Mouse (Mus musculus): ENCODE results near the gene Col1a1. TPM values are rescaled to one million over a fixed set of nuclear protein-coding genes. Genes with fewer than 3 reads are reported as not detected.

The Col1a1 gene
- polyA plus RNA-seq, 1 experiment, result 7,850 TPM

DNA sequence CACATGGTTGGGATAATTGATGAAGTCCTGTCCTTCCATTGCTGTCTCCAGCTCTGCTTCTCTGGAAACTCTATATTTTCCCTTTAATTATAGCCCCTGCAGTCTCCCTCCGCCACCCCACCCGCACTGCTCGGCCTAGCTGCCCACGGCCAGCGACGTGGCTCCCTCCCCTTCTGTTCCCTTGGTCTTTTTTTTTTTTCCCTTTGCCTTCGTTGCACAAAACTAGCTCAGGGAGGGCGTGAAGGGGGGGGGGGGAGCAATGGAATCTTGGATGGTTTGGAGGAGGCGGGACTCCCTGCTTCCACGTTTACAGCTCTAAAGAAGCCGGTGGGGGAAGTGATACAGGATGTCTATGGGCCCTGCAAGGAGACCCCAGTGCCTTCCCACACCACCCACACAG lies 1.5 kb upstream of the Col1a1 start:
- Histone ChIP-seq H3K27ac (ENCODE audit: insufficient read depth, low read length) (peak overlapping the region; percentile 99), H3K4me3 (ENCODE audit: insufficient read depth, low read length) (no peak overlapping the region), H3K4me1 (ENCODE audit: control insufficient read depth, insufficient read depth, low read length) (peaks cover 20% of the 10 kb centered on the region)
- no peak for TF ChIP-seq POLR2A (IDR thresholded peaks at IDR 0.05; ENCODE audit: low read depth, low read length)
- no peak for TF ChIP-seq CTCF (IDR thresholded peaks at IDR 0.05; ENCODE audit: borderline replicate concordance, insufficient read depth, low read length)

DNA sequence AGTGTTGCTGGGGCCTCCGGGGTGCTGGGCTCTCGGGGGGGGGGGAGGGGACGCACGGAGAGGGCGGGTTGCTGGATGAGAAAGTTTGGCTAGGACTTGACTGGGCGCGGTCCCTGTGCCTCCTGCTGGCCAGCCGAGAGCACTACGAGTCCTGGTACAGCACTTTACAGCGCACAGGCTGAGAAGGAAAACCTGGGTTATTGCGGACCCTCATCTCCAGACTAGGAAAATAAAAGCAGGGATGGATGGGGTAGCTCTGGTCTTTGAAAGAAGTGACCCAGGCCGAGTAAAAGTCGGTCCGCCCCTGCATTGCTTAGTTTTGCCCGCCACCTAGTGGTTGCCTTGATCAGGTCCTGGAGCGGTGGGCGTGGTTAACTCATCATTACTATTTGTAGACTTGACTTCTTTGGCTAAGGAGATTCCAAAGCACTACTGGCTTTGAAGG lies 849 bp downstream of the Col1a1 start:
- Histone ChIP-seq H3K4me1 (ENCODE audit: control insufficient read depth, insufficient read depth, low read length) (peaks cover 11% of the 10 kb centered on the region), H3K4me3 (ENCODE audit: insufficient read depth, low read length) (peak overlapping the region; percentile 90), H3K27ac (ENCODE audit: insufficient read depth, low read length) (peak overlapping the region; percentile 87)
- TF ChIP-seq CTCF (IDR thresholded peaks at IDR 0.05; ENCODE audit: borderline replicate concordance, insufficient read depth, low read length) (peak; percentile 65; the same call in 1 of the 2 replicates), POLR2A (IDR thresholded peaks at IDR 0.05; ENCODE audit: low read depth, low read length) (peak; percentile 72)

DNA sequence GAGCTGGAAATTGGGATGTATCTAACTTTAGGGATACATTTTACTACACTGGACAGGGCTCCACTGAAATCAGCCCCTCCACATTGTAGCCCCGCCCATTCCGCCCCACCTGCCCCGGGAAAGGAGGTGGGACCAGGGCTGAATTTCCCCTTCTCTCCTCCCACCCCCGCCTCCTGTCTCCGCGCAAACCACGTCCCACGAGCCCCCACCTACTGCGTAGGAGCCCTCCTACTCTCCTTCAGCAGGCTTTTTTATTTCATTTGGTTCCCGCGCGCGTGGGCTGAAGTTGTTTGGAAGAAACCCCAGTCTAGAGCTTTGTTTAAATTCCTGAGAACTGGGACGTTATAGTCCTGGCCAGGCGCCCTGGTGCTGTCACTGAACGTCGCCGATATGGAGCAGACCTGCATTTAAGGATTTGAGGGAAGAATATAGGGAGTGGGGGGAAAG lies 1.3 kb downstream of the Col1a1 start:
- Histone ChIP-seq H3K4me1 (ENCODE audit: control insufficient read depth, insufficient read depth, low read length) (peaks cover 11% of the 10 kb centered on the region), H3K27ac (ENCODE audit: insufficient read depth, low read length) (peak overlapping the region; percentile 87), H3K4me3 (ENCODE audit: insufficient read depth, low read length) (peak overlapping the region; percentile 90)
- peak; percentile 19; the same call in 1 of the 2 replicates for TF ChIP-seq POLR2A (IDR thresholded peaks at IDR 0.05; ENCODE audit: low read depth, low read length)
- no peak for TF ChIP-seq CTCF (IDR thresholded peaks at IDR 0.05; ENCODE audit: borderline replicate concordance, insufficient read depth, low read length)

- Histone ChIP-seq H3K4me1 (ENCODE audit: control insufficient read depth, insufficient read depth, low read length) (peaks cover 10% of the 10 kb centered on the region), H3K27ac (ENCODE audit: insufficient read depth, low read length) (peak overlapping the region; percentile 87), H3K4me3 (ENCODE audit: insufficient read depth, low read length) (peak overlapping the region; percentile 90)
- TF ChIP-seq CTCF (IDR thresholded peaks at IDR 0.05; ENCODE audit: borderline replicate concordance, insufficient read depth, low read length) (no peak), POLR2A (IDR thresholded peaks at IDR 0.05; ENCODE audit: low read depth, low read length) (peak; percentile 66)
Observed at GRCm38 (mm10) chr11:94937787-94938186, 1.8 kb downstream of the Col1a1 start.

DNA sequence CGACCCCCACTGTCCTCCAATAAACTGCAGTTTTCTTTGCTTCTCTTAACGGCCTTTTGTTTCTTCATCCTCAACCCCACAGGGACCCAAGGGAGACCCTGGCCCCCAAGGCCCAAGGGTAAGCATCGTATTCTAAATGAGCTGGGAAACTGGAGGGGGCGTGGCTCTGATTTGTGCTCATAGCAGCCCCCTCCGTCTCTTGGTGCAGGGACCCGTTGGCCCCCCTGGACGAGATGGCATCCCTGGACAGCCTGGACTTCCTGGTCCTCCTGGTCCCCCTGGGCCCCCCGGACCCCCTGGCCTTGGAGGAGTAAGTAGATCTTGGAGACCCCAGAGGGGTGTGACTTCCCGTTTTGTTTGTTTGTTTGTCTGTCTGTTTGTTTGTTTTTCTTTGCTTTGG lies 2.3 kb downstream of the Col1a1 start:
- no peak; the same call in 1 of the 2 replicates for TF ChIP-seq POLR2A (IDR thresholded peaks at IDR 0.05; ENCODE audit: low read depth, low read length)
- no peak for TF ChIP-seq CTCF (IDR thresholded peaks at IDR 0.05; ENCODE audit: borderline replicate concordance, insufficient read depth, low read length)
- Histone ChIP-seq H3K4me1 (ENCODE audit: control insufficient read depth, insufficient read depth, low read length) (peaks cover 9% of the 10 kb centered on the region), H3K27ac (ENCODE audit: insufficient read depth, low read length) (peak overlapping the region; percentile 87), H3K4me3 (ENCODE audit: insufficient read depth, low read length) (peak overlapping the region; percentile 90)

DNA sequence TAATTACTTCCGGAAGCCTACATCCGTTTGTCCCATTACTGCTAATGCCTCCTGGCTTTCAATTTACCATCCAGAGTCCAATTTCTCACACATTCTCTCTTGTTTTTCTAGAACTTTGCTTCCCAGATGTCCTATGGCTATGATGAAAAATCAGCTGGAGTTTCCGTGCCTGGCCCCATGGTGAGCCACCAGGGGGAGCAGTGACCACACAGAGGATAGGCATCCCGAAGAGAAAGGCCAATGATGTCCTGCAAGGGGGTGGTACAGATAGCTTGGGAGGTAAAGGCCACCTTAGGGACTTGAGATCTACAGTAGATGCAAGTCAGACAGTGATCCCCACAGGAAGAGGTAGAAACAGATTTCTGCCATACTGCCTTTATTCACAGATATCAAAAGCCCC lies 3.3 kb downstream of the Col1a1 start:
- Histone ChIP-seq H3K4me3 (ENCODE audit: insufficient read depth, low read length) (peak overlapping the region; percentile 90), H3K27ac (ENCODE audit: insufficient read depth, low read length) (peak overlapping the region; percentile 87), H3K4me1 (ENCODE audit: control insufficient read depth, insufficient read depth, low read length) (peaks cover 4% of the 10 kb centered on the region)
- TF ChIP-seq CTCF (IDR thresholded peaks at IDR 0.05; ENCODE audit: borderline replicate concordance, insufficient read depth, low read length) (peak; percentile 66; the same call in 1 of the 2 replicates), POLR2A (IDR thresholded peaks at IDR 0.05; ENCODE audit: low read depth, low read length) (peak; percentile 57; the same call in 1 of the 2 replicates)

DNA sequence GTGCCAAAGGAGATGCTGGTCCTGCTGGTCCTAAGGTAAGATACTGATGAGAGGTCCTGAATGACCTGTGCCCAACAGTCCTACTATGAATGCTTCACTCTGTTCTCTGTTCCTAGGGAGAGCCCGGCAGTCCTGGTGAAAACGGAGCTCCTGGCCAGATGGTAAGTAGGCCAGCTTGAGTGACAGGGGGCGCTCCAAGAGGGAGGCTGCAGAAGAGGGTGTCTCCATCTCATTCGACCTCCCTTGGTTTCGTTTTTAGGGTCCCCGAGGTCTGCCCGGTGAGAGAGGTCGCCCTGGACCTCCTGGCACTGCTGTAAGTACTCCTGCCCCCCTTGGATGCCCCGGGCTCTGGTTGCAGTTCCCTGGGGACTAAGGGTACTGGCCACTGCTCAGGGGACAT lies 5.1 kb downstream of the Col1a1 start:
- no peak overlapping the region; the same call in 1 of the 2 replicates for H3K4me3 ChIP-seq (ENCODE audit: insufficient read depth, low read length)
- peak overlapping the region; percentile 87 for H3K27ac ChIP-seq (ENCODE audit: insufficient read depth, low read length)
- 0 out of 2 replicates have a peak, but pooled peaks cover 5% of the 10 kb centered on the region for H3K4me1 ChIP-seq (ENCODE audit: control insufficient read depth, insufficient read depth, low read length)
- 0 out of 2 replicates have a peak, but pooled peaks have one; percentile 5 for TF ChIP-seq CTCF (IDR thresholded peaks at IDR 0.05; ENCODE audit: borderline replicate concordance, insufficient read depth, low read length)
- peak; percentile 35; the same call in 1 of the 2 replicates for TF ChIP-seq POLR2A (IDR thresholded peaks at IDR 0.05; ENCODE audit: low read depth, low read length)

- Histone ChIP-seq H3K4me3 (ENCODE audit: insufficient read depth, low read length) (no peak overlapping the region), H3K27ac (ENCODE audit: insufficient read depth, low read length) (peak overlapping the region; percentile 87), H3K4me1 (ENCODE audit: control insufficient read depth, insufficient read depth, low read length) (0 out of 2 replicates have a peak, but pooled peaks cover 5% of the 10 kb centered on the region)
- TF ChIP-seq CTCF (IDR thresholded peaks at IDR 0.05; ENCODE audit: borderline replicate concordance, insufficient read depth, low read length), result no peak
- TF ChIP-seq POLR2A (IDR thresholded peaks at IDR 0.05; ENCODE audit: low read depth, low read length), result no peak
Observed at GRCm38 (mm10) chr11:94941776-94942175, 5.8 kb downstream of the Col1a1 start.

DNA sequence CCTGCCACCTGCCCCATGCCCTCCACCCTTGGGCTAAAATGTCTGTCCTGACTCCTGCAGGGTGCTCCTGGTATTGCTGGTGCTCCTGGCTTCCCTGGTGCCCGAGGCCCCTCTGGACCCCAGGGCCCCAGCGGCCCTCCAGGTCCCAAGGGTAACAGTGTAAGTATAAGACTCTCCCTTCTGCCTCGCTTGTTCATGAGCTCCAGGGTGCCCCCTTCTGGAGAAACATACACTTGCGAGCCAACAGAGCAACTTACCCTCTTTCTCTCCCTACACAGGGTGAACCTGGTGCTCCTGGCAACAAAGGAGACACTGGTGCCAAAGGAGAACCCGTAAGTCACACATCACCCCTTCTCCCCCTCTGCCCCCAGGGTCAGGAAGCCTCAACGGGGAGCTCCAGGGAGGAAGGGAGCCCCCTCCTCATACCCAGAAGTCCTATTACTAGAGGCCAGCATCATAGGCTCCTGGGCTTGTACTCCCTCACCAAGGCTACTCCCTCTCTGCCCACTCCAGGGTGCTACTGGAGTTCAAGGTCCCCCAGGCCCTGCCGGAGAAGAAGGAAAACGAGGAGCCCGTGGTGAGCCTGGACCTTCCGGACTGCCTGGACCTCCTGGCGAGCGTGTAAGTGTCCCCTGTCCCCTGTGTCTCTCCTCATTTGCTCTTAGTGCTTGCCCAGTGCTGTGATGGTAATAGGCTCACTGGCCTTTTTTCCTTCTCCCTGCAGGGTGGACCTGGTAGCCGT lies 6.4 kb downstream of the Col1a1 start:
- 0 out of 2 replicates have a peak, but pooled peaks cover 5% of the 10 kb centered on the region for H3K4me1 ChIP-seq (ENCODE audit: control insufficient read depth, insufficient read depth, low read length)
- peak; percentile 48 for TF ChIP-seq POLR2A (IDR thresholded peaks at IDR 0.05; ENCODE audit: low read depth, low read length)
- 0 out of 2 replicates have a peak, but pooled peaks have one; percentile 11 for TF ChIP-seq CTCF (IDR thresholded peaks at IDR 0.05; ENCODE audit: borderline replicate concordance, insufficient read depth, low read length)
- peak overlapping the region; percentile 87 for H3K27ac ChIP-seq (ENCODE audit: insufficient read depth, low read length)
- no peak overlapping the region for H3K4me3 ChIP-seq (ENCODE audit: insufficient read depth, low read length)

- 0 out of 2 replicates have a peak, but pooled peaks cover 5% of the 10 kb centered on the region for H3K4me1 ChIP-seq (ENCODE audit: control insufficient read depth, insufficient read depth, low read length)
- TF ChIP-seq POLR2A (IDR thresholded peaks at IDR 0.05; ENCODE audit: low read depth, low read length) (peak; percentile 38; the same call in 1 of the 2 replicates), CTCF (IDR thresholded peaks at IDR 0.05; ENCODE audit: borderline replicate concordance, insufficient read depth, low read length) (no peak)
- peak overlapping the region; percentile 87 for H3K27ac ChIP-seq (ENCODE audit: insufficient read depth, low read length)
- no peak overlapping the region for H3K4me3 ChIP-seq (ENCODE audit: insufficient read depth, low read length)
Observed at GRCm38 (mm10) chr11:94943054-94943453, 7.0 kb downstream of the Col1a1 start.

Measured in embryonic fibroblast, embryonic 13.5 days (primary cell).